Mouse (Mus musculus): ENCODE measurements around the gene Olfr263.
"Not testable (repeated sequence)": the region's sequence is repeated elsewhere in the genome, so short reads cannot be mapped to it uniquely, and the experiment has no call there.

The Olfr263 gene

GRCm38 (mm10) chr13:21129339-21129738, at the start of gene Olfr263:
Gene Olfr263 (plus strand): TSS chr13:21129639.
- in situ Hi-C loops (cut with MseI, MboI): not testable (repeated sequence)

GRCm38 (mm10) chr13:21082686-21083085, 46.8 kb upstream of the Olfr263 start:
- in situ Hi-C loops (cut with MseI, MboI): no loop called here

- in situ Hi-C loops (cut with MseI, MboI): no loop called here
These were observed 19.7 kb upstream of the Olfr263 start for GRCm38 (mm10) chr13:21109759-21110158.

- in situ Hi-C loops (cut with MseI, MboI): no loop called here
These were observed 19.0 kb upstream of the Olfr263 start for GRCm38 (mm10) chr13:21110441-21110840.

DNA sequence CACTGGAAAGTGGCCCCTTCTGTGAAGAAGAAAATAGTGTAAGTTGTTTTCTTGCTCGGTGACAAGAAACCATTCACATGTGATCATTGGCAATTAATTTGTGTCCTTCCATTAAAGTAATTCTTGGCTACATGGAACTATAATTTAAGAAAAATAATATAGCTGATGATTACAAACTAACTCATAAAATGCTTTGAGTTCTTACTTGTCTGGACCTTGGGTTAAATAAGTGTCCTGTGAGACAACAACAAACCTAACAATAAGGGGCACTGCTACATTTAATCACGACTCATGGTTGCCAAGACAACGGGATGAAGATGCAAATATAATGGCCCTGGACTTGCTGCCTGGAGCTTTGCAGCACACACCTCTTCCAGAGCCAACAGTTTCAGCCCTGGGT, 18.3 kb upstream of the Olfr263 start, which contains the start of gene Olfr1369-ps1:
Gene Olfr1369-ps1, plus strand, starts transcription at position 301 of the 400 bp plus-strand sequence.
- in situ Hi-C loops (cut with MseI, MboI): not testable (repeated sequence)

DNA sequence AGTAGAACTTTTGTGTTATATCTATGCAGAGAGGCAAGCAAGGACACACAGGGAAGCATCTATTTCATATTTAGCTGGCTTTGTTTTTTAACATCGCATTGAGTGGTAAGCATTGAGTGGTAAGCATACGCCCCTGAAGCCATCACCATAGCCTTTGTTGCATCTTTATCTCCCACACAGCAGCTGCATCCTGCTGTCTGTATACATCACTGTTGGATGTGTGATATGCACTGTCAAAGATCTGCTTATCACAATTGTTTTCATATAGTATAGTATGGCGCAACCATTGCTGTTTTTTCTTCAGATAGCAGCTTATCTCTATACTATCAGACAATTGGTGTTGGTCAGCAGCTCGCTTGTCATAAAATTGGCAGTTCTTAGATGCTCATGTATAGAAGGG, 15.3 kb upstream of the Olfr263 start:
- in situ Hi-C loops (cut with MseI, MboI): no loop called here

DNA sequence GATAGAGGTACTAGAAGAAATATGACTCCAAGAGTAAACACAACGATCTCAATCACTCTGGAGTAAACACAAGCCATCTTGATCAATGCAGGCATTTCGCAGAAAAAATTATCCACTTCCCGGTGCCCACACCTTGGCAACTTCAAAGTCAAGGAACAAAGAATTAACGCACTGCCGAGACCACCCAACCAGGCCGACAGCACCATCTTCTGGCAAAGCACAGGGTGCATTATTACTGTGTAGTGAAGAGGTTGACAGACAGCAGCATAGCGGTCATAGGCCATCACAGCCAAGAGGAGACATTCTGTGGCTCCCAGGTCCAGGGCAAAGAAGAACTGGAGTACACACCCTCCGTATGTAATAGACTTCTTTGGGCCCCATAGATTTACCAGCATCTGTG, 13.0 kb downstream of the Olfr263 start:
- in situ Hi-C loops (cut with MseI, MboI): loop anchor here in 1 of 2 experiments (5.0 kb wide), 1 partner anchor 205 kb away; no protein-coding TSS in a partner anchor

- in situ Hi-C loops (cut with MseI, MboI): no loop called here
These were observed 16.3 kb downstream of the Olfr263 start, which contains the start of gene Olfr1368 for GRCm38 (mm10) chr13:21145767-21146166. Gene Olfr1368 (minus strand): TSS chr13:21145867.

GRCm38 (mm10) chr13:21155888-21156287, 26.4 kb downstream of the Olfr263 start:
- in situ Hi-C loops (cut with MseI, MboI): loop anchor here in 1 of 2 experiments (10.0 kb wide), 1 partner anchor 211 kb away; no protein-coding TSS in a partner anchor

DNA sequence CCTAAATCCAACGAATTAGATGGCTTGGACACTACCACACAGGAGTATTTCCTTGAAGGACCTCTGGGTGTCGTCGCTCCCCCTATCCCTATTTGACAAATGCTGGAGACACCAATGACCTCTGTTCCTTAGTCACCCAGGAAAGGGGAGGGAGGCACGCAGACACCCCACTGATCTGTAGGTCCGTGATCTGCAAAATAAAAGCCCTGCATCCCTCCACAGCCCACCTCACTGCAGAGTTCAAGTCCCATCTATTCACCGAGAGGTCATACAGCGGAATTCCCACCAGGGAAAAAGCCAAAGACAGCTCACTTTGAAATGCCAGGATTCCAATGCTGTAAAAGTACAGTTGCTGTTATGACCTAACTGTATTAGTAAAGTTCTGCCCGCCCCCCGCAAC, 28.6 kb downstream of the Olfr263 start:
- in situ Hi-C loops (cut with MseI, MboI): loop anchor here in 1 of 2 experiments (10.0 kb wide), 1 partner anchor 213 kb away; no protein-coding TSS in a partner anchor

DNA sequence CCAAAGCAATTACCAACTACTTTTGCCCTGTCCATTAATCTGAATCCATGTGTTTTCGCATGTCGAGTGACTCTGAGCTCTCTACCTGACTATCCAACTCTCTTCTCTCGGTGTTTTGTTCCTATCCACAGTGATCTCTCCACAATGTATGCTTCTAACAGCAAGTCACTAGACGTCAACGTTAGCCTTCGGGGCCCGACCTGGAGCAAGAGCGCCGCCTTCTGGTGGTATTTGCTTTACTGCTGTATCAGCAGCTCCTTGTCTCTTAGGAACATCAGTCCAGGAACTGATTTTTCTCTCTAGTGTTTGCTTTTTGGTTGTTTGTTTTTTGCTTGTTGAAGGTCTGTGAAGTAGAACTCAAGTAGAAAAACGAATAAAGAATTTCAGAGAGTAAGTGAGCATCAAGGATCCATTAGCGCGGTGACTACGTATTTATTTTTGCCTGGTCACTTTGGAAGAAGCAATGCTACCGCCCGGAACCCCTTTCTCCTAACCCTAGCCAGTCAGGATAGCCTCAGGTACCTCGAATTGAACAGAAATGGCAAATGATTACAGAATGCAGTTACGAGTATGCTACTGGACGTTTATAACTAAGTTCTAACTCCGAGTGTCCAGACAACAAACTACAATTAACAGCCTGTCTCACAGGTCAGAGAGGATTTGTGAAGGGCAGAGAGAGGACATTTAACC, 29.5 kb downstream of the Olfr263 start:
- in situ Hi-C loops (cut with MseI, MboI): loop anchor here in 1 of 2 experiments (10.0 kb wide), 1 partner anchor 214 kb away; no protein-coding TSS in a partner anchor

GRCm38 (mm10) chr13:21159475-21159819, 30.0 kb downstream of the Olfr263 start:
- in situ Hi-C loops (cut with MseI, MboI): loop anchor here in 1 of 2 experiments (10.0 kb wide), 1 partner anchor 215 kb away; no protein-coding TSS in a partner anchor

DNA sequence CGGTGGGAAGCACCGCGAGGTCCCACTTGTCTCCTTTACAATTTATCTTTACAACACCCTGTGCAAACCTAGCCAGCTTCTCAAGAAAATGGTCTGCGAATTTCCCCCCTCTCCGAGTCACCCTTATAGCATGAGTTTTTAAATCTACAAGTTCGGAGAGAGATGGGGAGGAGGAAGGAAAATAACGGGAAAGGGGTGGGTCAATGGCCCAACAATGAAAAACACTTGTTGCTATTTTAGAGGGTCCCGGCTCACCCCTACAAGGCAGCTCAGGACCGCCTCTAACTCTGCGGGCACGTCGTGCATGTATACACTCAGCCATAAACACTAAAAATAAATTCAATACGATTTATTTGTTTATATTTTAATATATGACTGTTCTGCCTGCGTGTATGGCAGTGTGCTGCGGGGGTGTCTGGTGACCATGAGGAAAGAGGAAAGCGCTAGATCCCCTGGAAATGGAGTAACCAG, 30.6 kb downstream of the Olfr263 start:
- in situ Hi-C loops (cut with MseI, MboI): no loop called here

DNA sequence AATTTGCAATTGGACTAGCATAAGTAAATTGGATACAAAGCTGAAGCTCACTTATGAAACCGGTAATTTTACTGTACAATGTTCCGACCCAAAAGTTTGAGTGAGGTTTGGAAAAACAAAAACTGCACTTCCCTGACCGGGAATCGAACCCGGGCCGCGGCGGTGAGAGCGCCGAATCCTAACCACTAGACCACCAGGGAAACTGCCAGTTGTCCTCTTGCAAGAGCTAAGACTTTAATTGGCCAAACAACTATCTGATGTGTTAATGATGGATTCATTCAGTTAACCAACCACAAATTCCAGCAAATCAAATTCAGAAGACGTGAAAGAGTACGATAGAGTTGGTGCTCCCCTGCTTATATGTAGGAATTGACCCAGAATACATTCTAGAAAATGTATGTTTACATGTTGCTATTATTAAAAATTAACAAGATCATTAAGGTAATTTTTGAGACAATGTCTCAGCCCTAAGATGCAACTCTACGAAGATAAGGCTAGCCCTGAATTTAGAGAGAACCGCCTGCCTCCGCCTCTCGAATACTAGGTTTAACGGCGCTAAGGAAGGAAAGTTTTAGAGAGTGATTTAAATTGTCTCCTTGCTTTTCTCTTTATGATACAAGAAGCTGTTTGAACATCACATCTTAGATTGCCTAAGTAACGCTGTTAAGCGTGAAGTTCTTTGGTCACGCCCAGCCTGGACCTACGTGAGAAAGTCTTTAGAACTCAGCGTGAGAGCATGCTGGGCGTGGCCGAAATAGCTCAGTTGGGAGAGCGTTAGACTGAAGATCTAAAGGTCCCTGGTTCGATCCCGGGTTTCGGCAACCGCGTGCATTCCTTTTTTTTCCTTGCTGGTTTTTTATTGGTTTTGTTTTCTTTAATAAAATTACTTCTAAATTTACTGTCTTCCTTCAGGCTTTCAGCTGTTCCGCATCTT, 31.5 kb downstream of the Olfr263 start:
- in situ Hi-C loops (cut with MseI, MboI): no loop called here

GRCm38 (mm10) chr13:21161591-21161990, 32.2 kb downstream of the Olfr263 start:
- in situ Hi-C loops (cut with MseI, MboI): no loop called here

- in situ Hi-C loops (cut with MseI, MboI): no loop called here
These were observed 33.2 kb downstream of the Olfr263 start for GRCm38 (mm10) chr13:21162591-21162990.

GRCm38 (mm10) chr13:21166936-21167909, 37.8 kb downstream of the Olfr263 start:
- in situ Hi-C loops (cut with MseI, MboI): no loop called here

DNA sequence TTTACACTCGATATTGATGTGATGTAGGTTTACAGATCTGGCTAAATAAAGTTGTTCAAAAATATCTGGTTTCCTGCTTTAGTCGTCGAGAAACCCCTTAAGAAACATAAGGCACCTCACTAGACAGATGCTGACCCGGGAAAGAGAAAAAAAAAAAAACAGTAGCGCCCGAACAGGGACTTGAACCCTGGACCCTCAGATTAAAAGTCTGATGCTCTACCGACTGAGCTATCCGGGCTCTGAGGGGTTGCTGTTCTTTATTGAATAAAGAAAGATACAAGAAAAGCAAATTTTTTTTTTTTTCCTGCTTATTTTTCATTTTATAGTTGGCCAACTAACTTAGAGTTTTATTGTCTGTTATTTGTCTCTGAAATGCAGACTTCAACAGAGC, 38.5 kb downstream of the Olfr263 start:
- in situ Hi-C loops (cut with MseI, MboI): no loop called here

DNA sequence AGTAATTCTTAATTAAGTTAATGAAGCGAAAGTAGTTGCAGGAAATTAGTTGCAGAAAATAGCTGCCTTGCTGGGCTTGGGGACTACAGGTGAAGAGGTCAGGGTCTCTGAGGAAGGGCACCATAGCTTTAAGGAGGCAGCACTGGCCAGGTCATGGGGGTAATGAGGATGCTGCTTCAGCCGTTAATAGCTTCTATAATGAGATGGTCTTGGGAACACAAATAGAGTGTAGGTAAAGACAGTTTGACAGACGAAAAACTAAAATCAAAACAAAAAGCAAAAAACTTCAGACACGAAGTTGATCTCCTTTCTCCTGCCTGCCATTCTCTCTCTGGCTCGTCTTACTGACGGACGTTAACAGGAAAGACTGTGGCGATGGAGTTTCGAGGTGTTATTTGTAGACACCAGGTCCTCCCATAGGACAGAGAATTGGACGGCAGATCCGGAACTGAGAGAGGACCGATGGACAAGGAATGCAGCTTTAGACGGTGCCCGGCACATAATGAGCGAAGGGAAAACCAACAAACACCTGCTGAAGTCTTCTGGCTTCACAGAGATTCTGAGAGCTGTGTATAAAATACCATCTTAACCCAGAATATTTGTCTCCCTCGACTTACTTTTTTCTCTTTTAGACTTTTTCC, 39.1 kb downstream of the Olfr263 start:
- in situ Hi-C loops (cut with MseI, MboI): no loop called here

DNA sequence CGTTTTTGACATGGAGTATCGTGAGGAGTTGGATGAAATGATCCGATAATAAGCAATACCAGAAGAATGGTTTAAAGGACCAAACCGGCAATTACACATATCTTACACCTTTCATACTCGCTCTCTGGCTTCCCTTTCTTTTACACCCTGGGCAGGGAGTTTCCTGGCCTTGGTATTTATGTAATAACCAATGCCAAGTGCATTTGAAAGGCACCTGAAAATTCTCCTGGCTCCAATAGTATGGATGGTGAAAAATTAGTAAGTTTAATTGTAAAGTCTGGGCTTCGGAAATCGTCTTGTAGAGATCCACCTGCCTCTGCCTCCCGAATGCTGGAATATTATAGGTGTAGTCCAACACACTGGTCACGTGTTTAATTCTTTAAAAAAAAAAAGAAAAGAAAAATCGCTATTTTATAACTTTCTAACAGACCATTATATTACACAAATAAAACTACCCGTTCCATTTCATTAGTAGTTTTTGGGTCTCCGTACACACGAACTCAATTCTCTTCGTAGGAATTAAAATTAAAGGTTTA, 39.8 kb downstream of the Olfr263 start:
- in situ Hi-C loops (cut with MseI, MboI): no loop called here
